Mouse (Mus musculus) lung, postnatal 0 days (tissue): ENCODE measurements around the gene Ccdc71.

Experiments used
- CTCF ChIP-seq: IDR thresholded peaks from 2 replicates; pipeline ENCODE4 v1.5.1; 2016; ENCODE audit warnings: antibody characterized with exemption, mild to moderate bottlenecking
- EP300 ChIP-seq: IDR thresholded peaks from 2 replicates; pipeline ENCODE4 v1.6.1; 2016; ENCODE audit warnings: antibody characterized with exemption, mild to moderate bottlenecking, control low read depth

DNA sequence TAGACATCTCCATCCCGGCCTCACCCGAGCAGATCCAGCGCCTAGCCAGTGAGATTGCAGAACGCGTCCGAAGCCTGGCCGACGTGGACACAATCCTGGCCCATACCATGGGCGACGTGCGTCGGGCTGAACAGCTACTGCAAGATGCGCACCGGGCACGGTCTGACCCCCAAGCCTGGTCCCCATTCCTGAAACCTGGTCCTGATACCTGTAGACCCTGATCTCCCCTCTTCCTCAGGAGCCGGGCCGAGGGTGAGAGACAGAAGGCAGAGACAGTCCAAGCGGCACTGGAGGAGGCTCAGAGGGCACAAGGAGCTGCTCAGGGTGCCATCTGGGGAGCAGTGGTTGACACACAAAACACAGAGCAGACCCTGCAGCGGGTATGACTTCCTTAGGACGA, 28.9 kb downstream of the Ccdc71 start:
- no peak for TF ChIP-seq CTCF
- TF ChIP-seq EP300 = no peak
